Mouse (Mus musculus) cortical plate, adult 2 months (tissue): Measurements from ENCODE around the gene Rreb1.

Experiments used
- CTCF ChIP-seq: fragments of 200-500 bp; IDR thresholded peaks from 2 replicates; pipeline ENCODE4 v1.5.1; 2011; ENCODE audit warnings: mild to moderate bottlenecking, control low read depth, low read length; ENCODE audit not compliant: insufficient read depth; ENCODE audit errors: extremely low read depth
- POLR2A ChIP-seq: fragments of 200-500 bp; IDR thresholded peaks from 2 replicates; pipeline ENCODE4 v1.6.1; 2011; ENCODE audit warnings: mild to moderate bottlenecking, low read length, control low read depth; ENCODE audit not compliant: insufficient read depth; ENCODE audit errors: extremely low read depth

- TF ChIP-seq CTCF (no peak), POLR2A (no peak)
Observed at GRCm38 (mm10) chr13:37858508-37858907, 80.3 kb downstream of the Rreb1 start.
